Mouse (Mus musculus) forebrain, embryonic 12.5 days (tissue): Measurements from ENCODE around the gene Ptprs. TPM values are rescaled to one million over a fixed set of nuclear protein-coding genes. Genes with fewer than 3 reads are reported as not detected.

Source experiments
- ATAC-seq: fragments of 200-750 bp; cut with Nextera tagmentation; 2 replicates; pipeline ENCODE4 v1.8.0; 2017; ENCODE audit warnings: moderate TSS enrichment; ENCODE audit not compliant: low FRiP score
- H3K27ac ChIP-seq: fragments of 300-500 bp; sonication (generic); 2 replicates; pipeline ENCODE4 v1.5.1; 2016; ENCODE audit warnings: mild to moderate bottlenecking
- H3K27me3 ChIP-seq: fragments of 300-500 bp; sonication (generic); 2 replicates; pipeline ENCODE4 v1.6.1; 2016; ENCODE audit warnings: mild to moderate bottlenecking
- H3K36me3 ChIP-seq: fragments of 300-500 bp; sonication (generic); replicated peaks from 2 replicates; pipeline ENCODE4 v1.6.1; 2016; ENCODE audit warnings: mild to moderate bottlenecking
- H3K4me1 ChIP-seq: fragments of 300-500 bp; sonication (generic); 2 replicates; pipeline ENCODE4 v1.6.1; 2016
- H3K4me2 ChIP-seq: fragments of 300-500 bp; sonication (generic); 2 replicates; pipeline ENCODE4 v1.6.1; 2016; ENCODE audit warnings: mild to moderate bottlenecking, moderate library complexity
- H3K4me3 ChIP-seq: fragments of 300-500 bp; sonication (generic); replicated peaks from 2 replicates; pipeline ENCODE4 v1.5.1; 2016; ENCODE audit warnings: mild to moderate bottlenecking
- H3K9ac ChIP-seq: fragments of 300-500 bp; sonication (generic); 2 replicates; pipeline ENCODE4 v1.6.1; 2016; ENCODE audit warnings: mild to moderate bottlenecking
- H3K9me3 ChIP-seq: fragments of 300-500 bp; sonication (generic); 2 replicates; pipeline ENCODE4 v1.6.1; 2016
- WGBS: fragments of 180-500 bp; shearing (Covaris S2); methylation state at CpG from one replicate; pipeline ENCODE4 v1.1.7; 2016; 5-methylcytosine and 5-hydroxymethylcytosine counted together
- polyA plus RNA-seq: library from polyadenylated mRNA; unstranded; fragments of >200 nt; fragmentation: Nextera tagmentation; extraction: Ambion mirVana; gene quantifications from 2 replicates; pipeline ENCODE4 v1.2.1, GENCODE M21; 2016

The Ptprs gene
- polyA plus RNA-seq, 1 experiment from 2014 or later = 330 TPM

- H3K4me2 ChIP-seq = peak overlapping the region; percentile 89
- 43% methylated on average over 1 of the region's 1 CpGs for WGBS
- H3K36me3 ChIP-seq = peaks cover 6% of the 10 kb centered on the region
- H3K4me3 ChIP-seq = no peak overlapping the region
- peaks cover 94% of the 10 kb centered on the region for H3K4me1 ChIP-seq
- H3K9me3 ChIP-seq = no peaks in the 10 kb centered on the region
- no peak for ATAC-seq
- H3K27me3 ChIP-seq = no peaks in the 10 kb centered on the region
- peak overlapping the region; percentile 96 for H3K27ac ChIP-seq
- H3K9ac ChIP-seq = peak overlapping the region; percentile 9; the same call in 1 of the 2 replicates
Measured at GRCm38 (mm10) chr17:56463500-56463899, 12.8 kb downstream of the Ptprs start.

- Histone ChIP-seq H3K4me1 (peaks cover 89% of the 10 kb centered on the region), H3K27me3 (no peaks in the 10 kb centered on the region), H3K9me3 (no peaks in the 10 kb centered on the region), H3K36me3 (peaks cover 7% of the 10 kb centered on the region), H3K9ac (peak overlapping the region; percentile 9), H3K4me2 (peak overlapping the region; percentile 89), H3K27ac (peak overlapping the region; percentile 96), H3K4me3 (peak overlapping the region; percentile 59)
- WGBS = 4% methylated on average over 17 of the region's 17 CpGs
- ATAC-seq = no peak
Measured at GRCm38 (mm10) chr17:56462835-56463455, 13.3 kb downstream of the Ptprs start.

- peak overlapping the region; percentile 96 for H3K27ac ChIP-seq
- no peaks in the 10 kb centered on the region for H3K9me3 ChIP-seq
- under 1% methylated on average over 77 of the region's 77 CpGs for WGBS
- peak overlapping the region; percentile 79 for H3K9ac ChIP-seq
- H3K4me1 ChIP-seq = peaks cover 80% of the 10 kb centered on the region
- peak; percentile 92 for ATAC-seq
- H3K4me2 ChIP-seq = peak overlapping the region; percentile 89
- no peaks in the 10 kb centered on the region for H3K27me3 ChIP-seq
- peak overlapping the region; percentile 59 for H3K4me3 ChIP-seq
- peaks cover 15% of the 10 kb centered on the region for H3K36me3 ChIP-seq
Measured at GRCm38 (mm10) chr17:56461771-56462743, 14.2 kb downstream of the Ptprs start.

DNA sequence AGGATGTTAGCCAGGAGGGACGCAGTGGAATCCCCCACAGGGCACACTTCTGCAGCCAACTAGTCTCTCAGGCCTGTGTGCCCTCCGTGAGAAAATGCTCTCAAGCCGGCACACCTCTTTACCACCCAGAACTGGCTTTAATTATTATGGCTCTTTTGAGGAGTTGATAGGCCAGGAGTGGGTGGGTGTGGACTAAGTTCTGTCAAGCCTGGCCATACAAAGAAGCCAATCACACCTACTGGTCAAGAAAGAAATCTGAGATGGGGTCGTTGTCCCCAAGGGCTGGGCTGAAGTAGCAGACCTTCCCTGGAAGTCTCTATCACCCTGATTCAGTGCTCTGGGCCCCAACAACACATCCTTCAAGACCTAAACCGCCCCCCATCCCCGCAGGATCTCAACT is 15.4 kb downstream of the Ptprs start:
- peaks cover 68% of the 10 kb centered on the region for H3K4me1 ChIP-seq
- no peaks in the 10 kb centered on the region for H3K9me3 ChIP-seq
- peak overlapping the region; percentile 89 for H3K4me2 ChIP-seq
- no peak for ATAC-seq
- no peaks in the 10 kb centered on the region for H3K27me3 ChIP-seq
- WGBS = 26% methylated on average over 6 of the region's 6 CpGs
- peak overlapping the region; percentile 59 for H3K4me3 ChIP-seq
- peak overlapping the region; percentile 79 for H3K9ac ChIP-seq
- H3K27ac ChIP-seq = peak overlapping the region; percentile 96
- H3K36me3 ChIP-seq = peaks cover 27% of the 10 kb centered on the region

DNA sequence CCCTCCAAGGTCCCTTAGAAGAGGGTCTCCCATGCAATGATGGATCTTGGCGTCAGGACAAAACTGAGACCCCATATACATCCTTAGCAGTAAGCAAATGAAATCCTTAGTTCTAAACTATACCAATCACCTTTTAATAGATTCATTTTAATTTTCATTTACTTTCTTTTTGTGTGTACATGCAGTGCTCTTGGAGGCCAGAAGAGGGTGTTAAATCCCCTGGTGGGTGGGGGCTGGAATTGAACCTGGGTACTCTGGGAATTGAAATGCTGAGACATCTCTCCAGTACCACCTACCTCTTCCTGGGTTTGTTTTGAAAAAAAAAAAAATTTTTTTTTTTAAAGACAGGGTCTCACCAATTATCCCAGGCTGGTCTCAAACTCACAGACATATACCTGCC is 18.8 kb downstream of the Ptprs start:
- Histone ChIP-seq H3K27ac (no peak overlapping the region), H3K4me1 (peaks cover 48% of the 10 kb centered on the region), H3K4me2 (no peak overlapping the region), H3K36me3 (peaks cover 61% of the 10 kb centered on the region), H3K9ac (no peak overlapping the region), H3K9me3 (no peaks in the 10 kb centered on the region), H3K4me3 (no peak overlapping the region), H3K27me3 (no peaks in the 10 kb centered on the region)
- no peak for ATAC-seq
- 97% methylated on average over 1 of the region's 1 CpGs for WGBS

DNA sequence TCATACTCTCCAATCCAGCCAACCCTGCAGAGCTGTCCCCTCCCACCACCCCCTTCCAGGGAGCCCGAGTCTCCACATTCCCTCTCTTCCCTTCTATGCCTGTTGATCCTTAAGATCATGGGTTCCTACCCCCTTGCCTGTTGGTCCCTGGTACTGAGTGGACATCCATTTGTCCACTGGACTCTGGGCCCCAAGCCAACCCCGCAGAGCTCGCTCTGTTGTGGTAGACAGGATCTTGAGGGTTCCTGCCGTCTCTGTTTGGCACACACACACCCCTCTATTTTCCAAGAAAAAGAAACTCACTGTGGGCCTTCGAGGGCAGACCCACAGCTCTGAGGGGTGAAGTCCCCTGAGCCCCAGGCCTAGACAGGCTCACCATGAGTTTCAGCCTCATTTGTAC is 19.9 kb downstream of the Ptprs start:
- Histone ChIP-seq H3K36me3 (peaks cover 72% of the 10 kb centered on the region), H3K4me3 (no peak overlapping the region), H3K27ac (no peak overlapping the region), H3K4me2 (no peak overlapping the region), H3K9me3 (no peaks in the 10 kb centered on the region), H3K4me1 (peaks cover 41% of the 10 kb centered on the region), H3K9ac (no peak overlapping the region), H3K27me3 (no peaks in the 10 kb centered on the region)
- no peak for ATAC-seq
- WGBS = 90% methylated on average over 5 of the region's 5 CpGs

- 0 out of 2 replicates have a peak overlapping the region, but pooled peaks have one; percentile 31 for H3K27ac ChIP-seq
- no peaks in the 10 kb centered on the region for H3K27me3 ChIP-seq
- H3K9ac ChIP-seq = no peak overlapping the region
- peaks cover 15% of the 10 kb centered on the region for H3K4me1 ChIP-seq
- ATAC-seq = no peak
- 74% methylated on average over 4 of the region's 4 CpGs for WGBS
- H3K4me3 ChIP-seq = no peak overlapping the region
- H3K4me2 ChIP-seq = no peak overlapping the region
- no peaks in the 10 kb centered on the region for H3K9me3 ChIP-seq
- H3K36me3 ChIP-seq = peaks cover 98% of the 10 kb centered on the region
Measured at GRCm38 (mm10) chr17:56453689-56454088, 22.6 kb downstream of the Ptprs start.

- Histone ChIP-seq H3K4me3 (no peak overlapping the region), H3K9me3 (no peaks in the 10 kb centered on the region), H3K4me1 (peaks cover 13% of the 10 kb centered on the region), H3K4me2 (no peak overlapping the region), H3K27ac (0 out of 2 replicates have a peak overlapping the region, but pooled peaks have one; percentile 31), H3K9ac (no peak overlapping the region), H3K36me3 (peaks cover 99% of the 10 kb centered on the region), H3K27me3 (no peaks in the 10 kb centered on the region)
- ATAC-seq = no peak
- 69% methylated on average over 4 of the region's 4 CpGs for WGBS
Measured at GRCm38 (mm10) chr17:56453251-56453650, 23.0 kb downstream of the Ptprs start.

- Histone ChIP-seq H3K36me3 (peaks cover 95% of the 10 kb centered on the region), H3K4me1 (peaks cover 24% of the 10 kb centered on the region)
- ATAC-seq = no peak
Measured at GRCm38 (mm10) chr17:56447716-56448115, 28.6 kb downstream of the Ptprs start.

DNA sequence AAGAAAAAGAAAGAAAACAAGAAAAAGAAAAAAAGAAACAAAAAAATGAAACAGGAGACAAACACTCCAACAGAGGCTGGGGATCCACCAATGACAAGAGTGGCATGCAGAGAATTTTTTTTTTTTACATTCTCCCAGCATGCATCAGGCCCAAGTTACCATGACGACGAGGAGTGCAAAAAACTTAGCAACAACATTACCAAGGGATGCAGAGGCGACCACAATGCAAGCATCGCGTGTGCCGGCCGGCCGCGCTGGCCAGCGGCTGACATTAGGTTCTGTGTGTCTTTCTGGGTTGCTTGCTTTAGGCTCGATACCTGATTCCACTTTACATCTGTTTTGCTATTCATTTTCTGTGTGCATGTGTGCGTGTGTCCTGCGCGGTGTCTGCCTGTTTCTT is 30.9 kb downstream of the Ptprs start:
- no peaks in the 10 kb centered on the region for H3K27me3 ChIP-seq
- H3K36me3 ChIP-seq = peaks cover 93% of the 10 kb centered on the region
- H3K9me3 ChIP-seq = no peaks in the 10 kb centered on the region
- no peak overlapping the region for H3K9ac ChIP-seq
- H3K27ac ChIP-seq = peak overlapping the region; percentile 59; the same call in 1 of the 2 replicates
- WGBS = 33% methylated on average over 14 of the region's 14 CpGs
- peak; percentile 25; the same call in 1 of the 2 replicates for ATAC-seq
- H3K4me1 ChIP-seq = peaks cover 35% of the 10 kb centered on the region
- no peak overlapping the region for H3K4me3 ChIP-seq
- no peak overlapping the region for H3K4me2 ChIP-seq

More at GRCm38 (mm10) chr17:56447716-56448115, 28.6 kb downstream of the Ptprs start:
- WGBS = 89% methylated on average over 2 of the region's 2 CpGs
- H3K27ac ChIP-seq = 0 out of 2 replicates have a peak overlapping the region, but pooled peaks have one; percentile 9
- H3K4me2 ChIP-seq = no peak overlapping the region
- H3K9ac ChIP-seq = no peak overlapping the region
- no peak overlapping the region for H3K4me3 ChIP-seq
- no peaks in the 10 kb centered on the region for H3K9me3 ChIP-seq
- H3K27me3 ChIP-seq = no peaks in the 10 kb centered on the region

GRCm38 (mm10) chr17:56444771-56445170 is 31.5 kb downstream of the Ptprs start:
- peaks cover 41% of the 10 kb centered on the region for H3K4me1 ChIP-seq
- WGBS = 91% methylated on average over 3 of the region's 3 CpGs
- no peak overlapping the region for H3K9ac ChIP-seq
- no peak overlapping the region for H3K4me3 ChIP-seq
- ATAC-seq = no peak
- peaks cover 90% of the 10 kb centered on the region for H3K36me3 ChIP-seq
- no peaks in the 10 kb centered on the region for H3K27me3 ChIP-seq
- H3K27ac ChIP-seq = 0 out of 2 replicates have a peak overlapping the region, but pooled peaks have one; percentile 19
- no peak overlapping the region for H3K4me2 ChIP-seq
- no peaks in the 10 kb centered on the region for H3K9me3 ChIP-seq

GRCm38 (mm10) chr17:56443341-56443795 is 32.9 kb downstream of the Ptprs start:
- 82% methylated on average over 5 of the region's 5 CpGs for WGBS
- Histone ChIP-seq H3K9ac (no peak overlapping the region), H3K9me3 (no peaks in the 10 kb centered on the region), H3K4me2 (no peak overlapping the region), H3K27me3 (no peaks in the 10 kb centered on the region), H3K27ac (peak overlapping the region; percentile 19; the same call in 1 of the 2 replicates), H3K4me3 (no peak overlapping the region), H3K4me1 (peaks cover 44% of the 10 kb centered on the region), H3K36me3 (peaks cover 88% of the 10 kb centered on the region)
- no peak for ATAC-seq
